Mouse (Mus musculus) forelimb bud, embryonic 11.5 days (tissue): ENCODE results near the gene Itpa.
"Not testable (repeated sequence)": the region's sequence is repeated elsewhere in the genome, so short reads cannot be mapped to it uniquely, and the experiment has no call there.

Source experiments
- DNase-seq: peaks from one replicate; pipeline ENCODE4 v3.0.0-alpha.2; 2012; ENCODE audit warnings: low read depth, low spot score

Itpa gene

DNA sequence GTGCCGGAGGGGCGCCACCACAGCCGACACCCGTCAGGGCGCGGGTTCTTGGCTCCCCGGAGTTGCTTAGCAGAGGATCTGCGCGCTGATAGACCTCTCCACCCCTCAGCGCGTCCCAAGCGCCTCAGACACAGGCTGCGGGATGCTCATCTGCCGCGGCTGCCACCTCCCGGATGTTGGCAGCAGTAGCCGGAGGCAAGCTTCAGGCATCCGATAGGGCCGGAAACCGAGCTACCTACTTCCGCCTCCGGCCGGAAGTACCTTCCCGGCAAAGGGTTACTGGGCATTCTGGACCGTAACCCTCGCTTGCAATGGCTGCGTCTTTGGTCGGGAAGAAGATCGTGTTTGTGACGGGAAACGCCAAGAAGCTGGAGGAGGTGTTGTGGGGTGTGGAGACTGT, at the start of gene Itpa:
TSS of gene Itpa (plus strand) at position 52 of the 400 bp plus-strand sequence.
- peak; percentile 88 for DNase-seq

DNA sequence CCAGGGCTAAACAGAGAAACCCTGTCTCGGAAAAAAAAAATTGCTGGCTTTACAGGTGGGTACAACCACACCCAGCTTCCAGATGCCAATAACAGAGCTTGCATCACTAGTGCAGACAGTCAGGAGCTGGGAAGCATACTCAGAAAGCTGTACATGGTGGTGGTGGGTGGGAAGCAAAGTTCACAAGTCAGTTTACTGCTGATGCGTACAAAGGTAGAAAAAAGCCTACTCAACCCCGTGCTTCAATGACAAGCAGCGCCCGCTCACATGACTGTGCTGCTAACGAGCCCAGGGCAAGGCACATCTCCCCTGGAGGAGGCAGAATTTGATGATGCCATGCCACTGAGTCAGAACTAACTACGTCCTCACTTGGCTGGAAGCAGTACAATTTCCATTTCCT, 48.4 kb upstream of the Itpa start:
- DNase-seq: no peak

DNA sequence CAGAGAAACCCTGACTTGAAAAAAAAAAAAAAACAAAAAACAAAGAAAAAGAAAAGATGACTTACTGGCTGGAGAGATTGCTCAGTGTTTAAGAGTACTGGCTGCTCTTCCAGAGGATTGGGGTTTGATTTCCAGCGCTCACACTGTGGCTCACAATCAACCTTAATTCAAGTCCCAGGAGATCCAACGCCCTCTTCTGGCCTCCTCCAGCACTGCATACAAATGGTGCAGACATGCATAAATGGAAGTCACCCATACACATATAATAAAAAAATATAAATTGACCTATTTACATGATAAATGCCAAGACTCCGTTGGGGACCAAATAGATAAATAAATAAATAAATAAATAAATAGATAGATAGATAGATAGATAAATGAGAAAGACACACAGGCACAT, 39.0 kb upstream of the Itpa start:
- DNase-seq: no peak

DNA sequence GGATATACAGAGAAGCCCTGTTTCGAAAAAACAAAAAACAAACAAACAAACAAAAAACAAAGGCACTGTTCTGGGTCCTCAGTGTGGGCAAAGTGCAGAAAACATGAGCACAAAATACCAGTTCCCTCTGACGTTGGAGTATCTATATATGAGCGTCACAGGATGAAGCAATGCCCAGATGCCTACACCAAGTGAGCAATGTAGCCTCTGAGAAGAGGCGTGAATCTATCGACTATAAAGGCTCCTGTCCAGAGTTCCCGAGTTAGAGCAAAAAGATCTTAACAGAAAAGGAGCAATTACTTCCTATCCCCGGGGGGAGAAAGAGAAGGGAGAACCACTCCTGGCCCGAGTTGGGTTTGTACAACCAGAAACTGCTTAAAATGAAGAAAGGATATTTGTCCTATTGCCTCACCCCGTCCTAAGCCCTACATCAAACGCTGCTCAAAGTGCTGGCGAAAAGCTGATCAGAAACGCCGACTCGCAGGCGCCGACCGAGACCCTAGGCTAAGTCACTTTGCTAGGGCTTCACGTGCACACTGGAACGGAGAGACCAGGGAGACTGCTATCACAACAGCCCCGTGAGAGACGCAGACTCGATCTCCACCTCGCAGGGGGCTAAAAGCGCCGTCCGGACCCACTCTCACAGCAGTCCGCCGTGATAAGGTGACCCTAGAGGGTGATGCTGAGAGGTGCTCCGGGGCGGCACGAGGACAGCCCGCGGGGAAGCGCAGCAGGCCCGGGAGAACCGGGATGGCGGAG, 38.2 kb upstream of the Itpa start:
- DNase-seq: no peak

DNA sequence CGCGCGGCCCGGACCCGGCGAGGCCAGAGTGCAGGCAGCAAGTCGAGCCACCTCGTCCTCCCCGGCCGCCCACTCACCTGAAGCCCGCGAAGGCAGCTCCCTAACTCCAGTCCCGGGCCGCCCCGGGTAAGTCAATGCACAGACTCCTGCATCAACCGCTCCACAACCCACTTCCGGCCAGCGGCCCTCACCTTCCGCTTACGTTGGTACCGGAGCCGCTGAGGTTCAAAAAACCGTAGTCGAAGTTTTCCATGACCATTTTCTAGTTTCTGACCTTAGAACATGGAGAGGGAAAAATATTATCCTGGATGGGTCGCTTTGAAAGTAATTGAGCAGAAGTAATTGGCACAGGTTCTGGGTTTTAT, 37.6 kb upstream of the Itpa start, which contains the start of the genes Fastkd5 and Ubox5:
TSS of gene Fastkd5 (minus strand) at position 189 of the 365 bp plus-strand sequence.
TSS of gene Ubox5 (minus strand) at position 200 of the 365 bp plus-strand sequence.
- DNase-seq: peak; percentile 83

DNA sequence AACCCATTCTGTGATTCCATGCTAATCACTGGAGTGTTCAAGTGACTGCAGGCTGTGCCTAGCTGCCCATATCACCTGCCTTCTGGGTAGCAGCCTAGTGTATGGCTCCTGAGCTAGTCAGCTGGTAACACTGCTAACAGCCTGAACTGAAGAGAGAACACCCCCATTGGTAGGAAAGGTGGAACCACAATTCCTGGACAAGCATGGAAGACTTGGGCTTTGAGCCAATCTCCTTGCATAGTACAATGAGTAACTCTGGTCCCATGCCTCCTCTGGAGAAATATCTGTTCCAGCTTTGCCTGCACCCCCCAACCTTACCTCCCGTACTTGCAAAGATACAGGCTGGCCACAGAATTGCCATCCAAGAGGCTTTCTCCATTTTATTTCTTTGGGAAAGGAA, 35.0 kb upstream of the Itpa start:
- DNase-seq: no peak

DNA sequence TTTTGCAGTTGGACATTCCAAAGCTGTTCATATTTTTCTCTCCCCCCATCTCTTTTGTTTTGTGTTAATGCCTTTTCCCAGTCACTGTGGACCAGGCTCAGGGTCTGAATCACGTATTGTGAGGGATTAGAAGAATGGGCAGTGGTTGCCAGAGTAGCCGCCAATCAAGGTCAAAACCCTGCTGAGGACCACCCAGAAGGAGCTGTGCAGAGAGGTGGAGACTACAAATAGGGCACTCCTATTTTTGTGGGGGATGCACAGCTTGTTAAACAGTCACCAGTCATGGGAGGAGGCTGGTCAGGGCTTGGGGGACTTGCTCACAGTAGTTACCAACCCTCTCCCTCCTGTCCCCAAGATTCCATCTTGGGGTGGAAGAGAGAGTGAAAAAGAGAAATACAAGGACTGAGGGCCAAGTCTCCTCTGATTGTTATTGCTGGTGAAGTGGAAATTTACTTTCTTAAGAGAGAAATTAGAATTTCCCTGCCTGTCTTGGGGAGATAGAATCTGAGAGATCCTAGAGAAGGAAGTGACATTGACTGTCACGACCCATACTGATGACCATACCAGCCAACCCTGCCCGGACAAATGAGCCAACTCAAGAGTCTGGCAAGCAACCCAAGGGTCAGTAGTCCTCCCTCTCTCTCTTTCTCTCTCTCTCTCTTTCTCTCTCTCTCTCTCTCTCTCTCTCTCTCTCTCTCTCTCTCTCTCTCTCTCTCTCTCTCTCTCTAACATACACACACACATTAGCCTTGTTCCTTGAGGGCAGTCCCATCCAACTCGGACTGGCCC, 34.3 kb upstream of the Itpa start:
- DNase-seq: no peak

DNA sequence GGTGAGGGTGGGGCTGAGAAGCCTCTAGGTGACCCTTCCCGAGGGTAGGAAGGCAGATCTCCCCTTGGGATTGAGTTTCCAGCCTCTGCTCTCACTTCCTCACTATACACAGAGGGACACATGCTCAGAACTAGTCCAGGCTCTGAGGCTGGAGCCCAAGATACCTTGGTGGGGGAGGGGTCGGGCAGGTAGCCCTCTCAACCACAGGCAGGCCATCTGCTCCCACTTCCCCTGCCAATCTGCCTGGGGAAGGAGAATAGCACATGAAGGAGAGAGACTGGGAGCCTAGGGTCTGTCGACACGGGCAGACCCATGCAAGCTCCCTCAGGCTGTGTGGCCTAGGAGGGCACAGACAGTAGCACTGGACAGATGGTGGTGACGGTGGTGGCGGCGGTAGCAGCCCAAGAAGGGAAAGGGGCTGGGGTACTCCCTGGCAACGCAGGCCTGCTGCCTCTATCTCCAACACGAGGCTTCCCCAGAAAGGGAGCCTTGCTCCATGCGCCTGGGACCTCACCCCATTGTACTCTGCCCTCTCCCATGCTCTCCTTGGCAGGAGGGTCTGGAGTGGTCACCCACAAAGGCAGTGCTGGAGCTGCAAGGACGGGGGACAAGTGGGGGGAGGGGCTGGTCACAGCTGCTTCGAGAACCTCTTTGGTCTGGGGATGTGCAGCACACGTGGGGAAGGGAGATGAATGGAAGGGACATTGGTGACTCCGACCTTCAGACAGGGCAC, 33.2 kb upstream of the Itpa start:
- DNase-seq: no peak

DNA sequence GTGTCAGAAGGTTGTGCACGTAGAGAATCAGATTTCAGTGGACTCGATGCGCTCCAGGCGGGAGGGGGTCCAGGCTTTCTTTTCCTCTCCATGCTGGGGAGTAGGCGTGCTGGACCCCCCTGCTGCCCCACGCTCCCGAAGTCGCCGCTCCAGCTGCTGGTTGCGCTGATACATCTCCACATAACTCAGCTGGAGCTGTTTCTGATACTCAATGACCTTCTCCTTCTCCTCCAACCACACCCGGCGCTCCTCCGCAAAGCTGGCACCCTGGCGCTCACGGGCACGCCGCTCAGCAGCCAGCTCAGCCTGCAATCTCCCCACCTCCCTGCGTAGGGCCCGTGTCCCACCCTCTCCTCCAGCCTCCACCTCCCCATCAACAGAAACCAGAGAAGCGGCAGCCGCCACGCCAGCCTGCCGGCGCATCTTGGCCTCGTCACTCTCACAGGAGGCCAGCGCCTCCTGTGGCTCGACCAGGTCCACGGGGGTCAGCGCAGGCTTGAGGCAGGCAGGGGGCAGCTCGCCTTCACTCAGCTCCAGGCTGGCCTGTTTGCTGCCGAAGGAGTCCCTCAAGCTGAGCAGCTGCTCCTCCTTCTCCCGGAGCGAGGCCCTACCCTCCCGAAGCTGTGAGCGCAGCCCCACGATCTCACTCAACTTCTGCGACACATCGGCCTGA, 32.5 kb upstream of the Itpa start:
- DNase-seq: no peak

DNA sequence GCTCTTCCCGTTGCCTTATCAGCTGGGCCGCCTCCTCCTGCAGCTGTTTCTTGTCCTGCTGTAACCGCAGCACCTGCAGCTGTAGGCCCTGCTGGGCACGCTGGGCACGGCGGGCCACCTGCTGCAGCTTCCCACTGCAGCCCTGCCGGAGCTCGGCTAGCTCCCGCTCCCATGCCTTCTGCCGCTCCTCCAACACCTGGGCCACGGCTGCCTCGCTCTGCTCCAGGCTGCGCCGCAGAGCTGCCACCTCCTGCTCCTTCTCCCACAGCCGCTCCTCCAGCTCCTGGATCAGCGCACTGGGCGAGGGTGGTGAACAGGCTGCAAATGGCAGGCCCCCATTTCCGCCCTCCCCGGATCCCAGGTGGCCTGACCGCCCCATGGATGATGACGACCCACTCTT, 31.6 kb upstream of the Itpa start:
- no peak for DNase-seq

DNA sequence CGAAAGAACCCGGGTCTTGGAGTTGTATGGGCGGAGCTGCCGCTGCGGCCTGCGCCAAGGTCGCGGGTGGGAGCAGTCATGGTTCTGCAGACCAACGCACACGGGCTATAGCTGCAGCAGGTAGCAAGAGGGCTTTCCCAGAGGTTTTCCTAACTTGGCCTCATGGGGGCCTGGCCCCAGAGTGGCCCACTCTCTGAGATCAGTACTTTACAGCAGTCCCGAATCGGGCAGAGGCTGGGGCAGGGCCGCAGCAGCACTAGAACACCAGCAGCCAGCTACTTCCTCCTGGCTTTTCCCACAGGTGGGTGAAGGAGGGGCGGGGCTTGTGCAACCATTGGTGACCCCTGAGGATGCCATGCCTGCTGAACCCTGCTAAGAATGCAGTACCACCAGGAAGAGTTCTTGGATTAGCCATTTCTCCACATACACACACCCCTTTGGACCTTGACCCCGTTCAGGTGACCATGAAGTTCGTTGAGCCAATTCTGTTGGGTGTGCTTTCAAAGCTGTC, 29.3 kb upstream of the Itpa start:
- DNase-seq: no peak

DNA sequence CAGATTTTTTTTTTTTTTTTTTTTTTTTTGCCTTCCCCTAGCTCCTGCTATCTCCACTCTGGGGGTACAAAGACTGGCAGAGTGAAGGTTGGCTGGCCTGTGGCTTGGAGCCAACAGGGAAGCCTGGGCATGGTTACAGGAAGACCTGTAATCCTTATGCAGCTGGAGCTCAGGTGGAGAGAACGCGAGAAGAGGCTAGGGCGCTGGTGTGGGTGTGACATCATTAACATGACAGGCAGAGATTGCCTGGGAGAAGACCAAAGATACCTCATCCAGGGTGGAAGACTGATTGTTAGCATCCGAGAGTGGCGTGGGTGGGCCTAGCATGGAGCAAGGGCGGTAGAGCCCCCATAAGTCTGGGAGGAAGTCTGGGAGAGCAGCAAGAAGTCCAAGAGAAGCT, 28.1 kb upstream of the Itpa start:
- DNase-seq: no peak

DNA sequence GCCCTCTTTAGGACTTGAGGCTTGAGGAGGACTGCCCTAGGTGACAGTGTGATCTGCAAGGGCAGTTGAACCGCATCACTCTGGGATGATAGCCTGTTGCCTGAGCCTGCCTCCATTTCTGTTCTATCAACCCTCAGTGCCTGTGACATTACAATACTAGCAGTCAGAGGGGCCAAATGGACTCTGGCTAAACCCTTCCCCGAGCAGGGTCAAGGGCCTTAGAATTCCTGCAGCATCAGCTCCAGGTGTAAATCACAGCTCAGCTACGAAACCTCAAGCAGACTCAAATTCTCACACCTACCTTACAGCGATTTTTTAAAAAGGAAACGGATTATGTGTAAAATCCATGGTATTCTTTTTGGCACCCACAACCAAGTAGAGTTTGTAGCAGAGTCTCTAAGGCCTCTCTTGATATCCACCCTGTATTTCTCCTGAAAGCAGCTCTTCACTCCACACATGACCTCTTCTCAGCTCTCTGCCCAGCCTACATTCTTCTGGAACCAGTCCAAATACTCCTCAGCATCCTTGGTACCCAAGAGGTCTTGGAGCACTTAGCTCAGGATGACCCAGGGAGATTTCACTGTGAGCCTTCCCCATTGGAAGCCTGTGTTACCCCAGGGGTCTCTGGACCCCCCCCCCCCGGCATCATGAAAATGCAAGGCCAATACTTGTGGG, 25.9 kb upstream of the Itpa start:
- DNase-seq: no peak

DNA sequence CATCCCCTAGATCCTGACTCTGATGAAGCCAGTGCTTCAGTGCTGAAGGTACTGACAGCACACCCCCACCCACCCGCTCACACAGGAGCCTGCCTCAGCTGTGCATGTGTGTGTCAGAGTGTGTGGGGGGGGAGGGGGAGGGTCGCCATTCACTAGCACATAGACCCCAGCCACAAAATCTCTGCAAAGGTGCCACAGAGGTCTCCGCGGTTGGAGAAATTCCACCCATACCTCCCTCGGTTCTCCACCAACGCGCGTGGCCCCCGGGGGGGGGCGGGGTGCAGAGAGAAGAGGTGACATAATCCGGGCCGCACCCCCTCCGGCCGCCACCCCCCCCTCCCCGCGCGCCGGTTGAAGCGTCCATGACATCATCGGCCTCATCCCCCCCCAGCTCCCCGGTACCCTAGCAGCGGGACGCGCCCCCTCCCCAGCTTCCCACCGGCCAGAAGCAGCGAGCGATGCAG, 25.2 kb upstream of the Itpa start:
- DNase-seq: no peak

DNA sequence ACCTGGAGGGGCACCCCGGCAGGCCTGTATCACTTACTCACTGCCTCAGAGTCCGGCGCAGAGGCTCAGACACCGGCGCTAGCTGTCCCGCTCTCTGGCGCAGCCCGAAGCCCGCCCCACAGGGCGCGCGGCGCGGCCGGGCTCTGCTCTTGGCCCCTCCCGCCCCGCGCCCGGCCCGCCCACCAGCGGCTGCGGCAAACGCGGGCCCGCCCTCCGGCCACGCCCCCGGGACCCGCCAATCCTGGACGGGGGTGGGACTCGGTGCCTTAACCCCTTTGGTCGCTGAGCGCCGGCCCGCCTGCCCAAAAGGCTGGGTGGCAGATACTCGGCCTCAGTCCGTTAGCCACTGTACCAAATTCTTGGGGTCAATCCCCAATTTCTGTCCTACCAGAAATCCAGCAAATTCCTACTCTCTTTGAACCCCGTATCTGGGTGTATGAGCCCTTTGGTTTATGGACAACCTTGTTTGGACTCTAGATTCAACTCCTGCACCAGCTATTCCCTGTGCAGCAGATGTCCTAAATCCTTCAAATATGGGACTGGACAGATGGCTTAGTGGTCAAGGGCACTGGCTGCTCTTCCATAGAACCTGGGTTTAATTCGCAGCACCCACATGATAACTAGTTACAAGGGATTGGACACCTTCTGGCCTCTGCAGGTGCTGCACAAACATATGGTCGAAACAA, 24.6 kb upstream of the Itpa start, which contains the start of gene Lzts3:
TSS of gene Lzts3 (minus strand) at position 120 of the 686 bp plus-strand sequence.
- peak; percentile 82 for DNase-seq

DNA sequence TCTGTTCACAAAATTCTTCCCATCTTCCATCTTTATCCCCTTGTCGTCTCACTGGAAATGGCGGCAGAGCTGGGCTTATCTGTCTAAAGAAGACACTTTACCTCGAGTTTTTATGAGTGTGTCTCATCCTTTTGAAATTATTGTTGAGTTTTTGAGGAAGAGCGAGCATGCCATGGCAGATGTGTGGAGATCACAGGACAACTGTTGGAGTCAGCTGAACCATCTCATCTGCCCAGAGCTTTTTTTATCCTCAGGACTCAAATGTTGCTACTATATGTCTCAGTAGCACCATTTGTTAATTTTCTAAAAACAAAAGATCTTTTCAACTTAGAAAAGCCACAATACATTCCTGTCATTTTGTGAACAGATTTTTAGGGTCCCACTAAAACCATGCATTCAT, 22.2 kb upstream of the Itpa start:
- DNase-seq: no peak

DNA sequence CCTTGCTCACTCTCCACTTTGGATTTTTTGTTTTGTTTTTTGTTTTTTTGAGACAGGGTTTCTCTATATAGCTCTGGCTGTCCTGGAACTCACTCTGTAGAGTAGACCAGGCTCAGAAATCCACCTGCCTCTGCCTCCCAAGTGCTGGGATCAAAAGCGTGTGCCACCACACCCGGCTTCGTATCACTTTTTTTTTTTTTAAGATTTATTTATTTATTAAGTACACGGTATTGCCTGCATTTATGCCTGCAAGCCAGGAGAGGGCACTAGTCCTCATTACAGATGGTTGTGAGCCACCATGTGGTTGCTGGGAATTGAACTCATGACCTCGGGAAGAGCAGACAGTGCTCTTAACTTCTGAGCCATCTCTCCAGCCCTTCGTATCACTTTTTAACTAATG, 18.4 kb upstream of the Itpa start:
- DNase-seq: not testable (repeated sequence)

DNA sequence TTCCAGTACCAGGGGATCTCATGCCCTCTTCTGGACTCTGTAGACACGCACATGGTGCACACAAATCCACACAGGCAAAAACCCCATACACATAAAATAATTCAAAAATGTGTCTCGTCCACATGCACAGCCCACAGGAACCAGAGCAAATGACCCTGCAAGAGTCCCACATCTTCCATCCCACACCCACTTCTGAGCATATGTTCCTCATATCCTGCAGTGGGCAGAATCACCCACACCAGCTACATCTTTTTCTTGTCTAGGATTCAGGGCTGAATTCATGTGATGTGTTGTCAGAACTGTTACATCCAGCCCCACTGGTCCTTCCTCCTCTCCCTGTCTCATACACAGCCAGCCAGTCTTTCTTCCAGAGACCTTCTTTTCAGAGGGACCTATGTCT, 14.1 kb upstream of the Itpa start:
- no peak for DNase-seq

DNA sequence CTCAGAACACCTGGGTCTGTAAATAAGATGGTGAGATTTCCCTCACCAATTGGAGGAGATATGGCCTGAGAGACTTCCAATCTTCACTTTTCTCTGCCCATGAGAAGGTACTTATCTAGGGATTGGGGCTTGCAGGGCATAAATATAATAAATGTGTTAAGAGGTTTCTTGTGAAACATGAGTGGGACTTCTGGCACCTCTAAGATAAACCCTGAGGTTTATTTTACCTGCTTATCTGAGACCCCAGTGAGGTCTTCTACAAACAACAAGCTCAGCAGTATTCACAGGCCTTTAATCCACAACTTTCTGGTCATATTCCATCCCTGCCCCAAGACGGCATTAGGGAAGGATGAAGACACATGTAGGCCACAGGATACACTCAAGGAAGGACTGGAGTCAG, 13.7 kb upstream of the Itpa start:
- no peak for DNase-seq

DNA sequence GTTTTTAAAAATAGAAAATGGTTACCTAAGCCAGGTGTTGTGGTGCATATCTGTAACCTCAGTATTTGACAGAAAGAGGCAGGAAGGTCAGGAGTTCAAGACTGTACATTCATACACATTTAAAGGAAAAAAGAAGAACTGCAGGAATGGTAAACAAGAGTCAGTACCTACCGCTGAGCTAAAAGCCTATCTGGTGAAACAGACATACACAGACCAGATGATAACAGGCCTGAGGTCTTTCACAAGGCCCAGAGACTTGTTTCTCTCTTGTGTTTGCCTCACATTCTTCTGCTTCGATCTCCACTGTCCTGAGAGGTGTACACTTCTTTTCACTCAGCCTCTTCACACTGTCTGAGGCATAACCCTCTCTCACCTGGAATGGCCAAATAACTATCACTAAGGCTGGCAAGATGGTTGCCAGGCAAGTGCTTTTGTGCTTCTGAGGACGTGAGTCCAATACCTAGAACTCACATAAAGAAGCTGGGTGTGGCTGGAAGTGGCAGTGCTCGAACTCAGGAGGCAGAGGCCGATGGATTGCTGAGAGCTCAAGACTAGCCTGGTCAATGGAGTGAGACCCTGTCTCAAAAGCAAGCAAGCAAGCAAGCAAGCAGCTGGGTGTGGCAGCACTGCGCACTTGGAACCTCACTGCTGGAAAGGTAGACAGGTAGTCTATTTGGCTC, 11.6 kb upstream of the Itpa start:
- DNase-seq: no peak
